Mouse (Mus musculus) limb, embryonic 11.5 days (tissue): ENCODE results near the gene Nrbf2. TPM values are rescaled to one million over a fixed set of nuclear protein-coding genes. Genes with fewer than 3 reads are reported as not detected.
A peak's percentile ranks its signal among the peaks of the same experiment; 100 is the strongest.

Experiments
- ATAC-seq: fragments of 200-750 bp; cut with Nextera tagmentation; 2 replicates; pipeline ENCODE4 v1.8.0; 2017; ENCODE audit warnings: low read depth; ENCODE audit not compliant: insufficient number of reproducible peaks, low FRiP score, low TSS enrichment
- DNase-seq: peaks from one replicate; pipeline ENCODE4 v3.0.0-alpha.2; 2015; ENCODE audit warnings: low spot score
- H3K27ac ChIP-seq: fragments of 300-500 bp; sonication (generic); replicated peaks from 2 replicates; pipeline ENCODE4 v1.5.1; 2014; ENCODE audit warnings: low read depth, mild to moderate bottlenecking, low read length
- H3K27me3 ChIP-seq: fragments of 300-500 bp; sonication (generic); 2 replicates; pipeline ENCODE4 v1.6.1; 2014; ENCODE audit warnings: mild to moderate bottlenecking, low read length, mixed read lengths; ENCODE audit not compliant: control insufficient read depth, insufficient read depth
- H3K36me3 ChIP-seq: fragments of 300-500 bp; sonication (generic); 2 replicates; pipeline ENCODE4 v1.6.1; 2014; ENCODE audit warnings: mild to moderate bottlenecking, low read length, moderate library complexity, mixed read lengths; ENCODE audit not compliant: control insufficient read depth, insufficient read depth
- H3K4me1 ChIP-seq: fragments of 300-500 bp; sonication (generic); 2 replicates; pipeline ENCODE4 v1.6.1; 2014; ENCODE audit warnings: low read length, mixed read lengths; ENCODE audit not compliant: control insufficient read depth, insufficient read depth
- H3K4me2 ChIP-seq: fragments of 300-500 bp; sonication (generic); 2 replicates; pipeline ENCODE4 v1.6.1; 2014; ENCODE audit warnings: low read depth, mild to moderate bottlenecking, moderate library complexity; ENCODE audit not compliant: severe bottlenecking
- H3K4me3 ChIP-seq: fragments of 300-500 bp; sonication (generic); 2 replicates; pipeline ENCODE4 v1.5.1; 2014; ENCODE audit warnings: low read depth, low read length
- H3K9ac ChIP-seq: fragments of 300-500 bp; sonication (generic); 2 replicates; pipeline ENCODE4 v1.6.1; 2014; ENCODE audit warnings: mild to moderate bottlenecking, low read length
- H3K9me3 ChIP-seq: fragments of 300-500 bp; sonication (generic); 2 replicates; pipeline ENCODE4 v1.6.1; 2016; ENCODE audit warnings: low read length; ENCODE audit not compliant: control insufficient read depth
- WGBS: fragments of 180-500 bp; shearing (Covaris S2); extraction: QIAGEN DNeasy Blood & Tissue Kit; methylation state at CpG from one replicate; pipeline ENCODE4 v1.1.7; 2014; 5-methylcytosine and 5-hydroxymethylcytosine counted together
- polyA plus RNA-seq: library from polyadenylated mRNA; unstranded; fragments of >200 nt; fragmentation: Nextera tagmentation; extraction: Ambion mirVana; gene quantifications from 2 replicates; pipeline ENCODE4 v1.2.1, GENCODE M21; 2014

The Nrbf2 gene
- polyA plus RNA-seq, 1 experiment from 2014 or later = 48.0 TPM

GRCm38 (mm10) chr10:67250846-67251245 is 34.3 kb downstream of the Nrbf2 start:
- Histone ChIP-seq H3K4me2 (no peak overlapping the region), H3K36me3 (peaks cover 7% of the 10 kb centered on the region; the same call in 1 of the 2 replicates), H3K4me1 (no peaks in the 10 kb centered on the region), H3K4me3 (no peak overlapping the region), H3K27me3 (no peaks in the 10 kb centered on the region), H3K9me3 (no peaks in the 10 kb centered on the region), H3K27ac (no peak overlapping the region), H3K9ac (no peak overlapping the region)
- ATAC-seq = no peak
- 96% methylated on average over 6 of the region's 6 CpGs for WGBS
- no peak for DNase-seq

DNA sequence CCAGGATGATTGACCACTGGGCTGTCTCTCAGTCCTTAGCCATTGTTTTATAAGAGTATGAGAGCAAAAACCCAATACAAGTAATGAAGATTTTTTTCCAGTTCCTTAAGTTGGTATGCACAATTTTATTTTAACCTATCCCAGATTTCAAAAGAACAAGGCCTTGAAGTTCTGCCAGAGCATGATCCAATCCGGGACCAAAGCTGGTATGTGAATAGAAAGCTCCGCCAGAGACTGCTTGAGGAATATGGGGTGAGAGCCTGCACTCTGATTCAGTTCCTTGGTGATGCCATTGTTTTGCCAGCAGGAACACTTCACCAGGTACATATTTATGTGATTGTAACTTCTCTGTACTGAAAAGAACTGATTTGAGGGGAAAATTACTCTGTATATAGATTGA is 35.6 kb downstream of the Nrbf2 start:
- DNase-seq (no peak), ATAC-seq (no peak)
- Histone ChIP-seq H3K27ac (no peak overlapping the region), H3K4me2 (no peak overlapping the region), H3K36me3 (peaks cover 7% of the 10 kb centered on the region; the same call in 1 of the 2 replicates), H3K4me3 (no peak overlapping the region), H3K27me3 (no peaks in the 10 kb centered on the region), H3K9me3 (no peaks in the 10 kb centered on the region), H3K9ac (no peak overlapping the region), H3K4me1 (no peaks in the 10 kb centered on the region)
- WGBS = 94% methylated on average over 2 of the region's 2 CpGs

- peak; percentile 64 for DNase-seq
These were observed 38.0 kb downstream of the Nrbf2 start for GRCm38 (mm10) chr10:67247145-67247544.

DNA sequence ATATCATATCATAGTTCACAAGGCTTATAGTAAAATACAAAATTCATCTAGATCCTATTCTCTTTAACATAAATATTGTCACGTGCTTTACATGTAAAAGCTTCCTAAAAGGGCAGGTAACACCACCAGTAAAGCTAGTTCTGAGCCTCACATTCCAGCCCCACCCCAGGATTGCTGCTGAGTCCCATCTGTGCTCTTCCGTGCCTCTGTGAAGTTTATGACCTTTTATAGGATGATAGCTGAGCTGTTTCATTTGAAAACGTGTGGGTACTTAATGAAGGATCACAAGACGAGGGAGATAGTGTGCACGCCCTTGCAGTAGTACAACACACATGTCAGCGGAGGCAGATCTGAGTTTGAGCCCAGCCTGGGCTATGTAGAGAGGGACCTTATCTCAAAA is 54.7 kb downstream of the Nrbf2 start:
- no peak for ATAC-seq
- Histone ChIP-seq H3K4me3 (no peak overlapping the region), H3K4me2 (no peak overlapping the region), H3K9ac (no peak overlapping the region), H3K4me1 (no peaks in the 10 kb centered on the region), H3K9me3 (no peaks in the 10 kb centered on the region), H3K36me3 (peaks cover 12% of the 10 kb centered on the region; the same call in 1 of the 2 replicates), H3K27ac (no peak overlapping the region), H3K27me3 (no peaks in the 10 kb centered on the region)
- 68% methylated on average over 6 of the region's 6 CpGs for WGBS
- DNase-seq = no peak

More at GRCm38 (mm10) chr10:67247145-67247544, 38.0 kb downstream of the Nrbf2 start:
- H3K27me3 ChIP-seq = no peaks in the 10 kb centered on the region
- no peak overlapping the region for H3K4me3 ChIP-seq
- H3K36me3 ChIP-seq = peaks cover 11% of the 10 kb centered on the region; the same call in 1 of the 2 replicates
- H3K9me3 ChIP-seq = no peaks in the 10 kb centered on the region
- WGBS = 90% methylated on average over 4 of the region's 4 CpGs
- H3K27ac ChIP-seq = no peak overlapping the region
- no peak for ATAC-seq
- H3K4me2 ChIP-seq = no peak overlapping the region
- H3K4me1 ChIP-seq = no peaks in the 10 kb centered on the region
- no peak overlapping the region for H3K9ac ChIP-seq

- Histone ChIP-seq H3K36me3 (peaks cover 6% of the 10 kb centered on the region; the same call in 1 of the 2 replicates), H3K9me3 (no peaks in the 10 kb centered on the region), H3K4me2 (no peak overlapping the region), H3K4me1 (no peaks in the 10 kb centered on the region), H3K4me3 (no peak overlapping the region), H3K27ac (no peak overlapping the region), H3K9ac (no peak overlapping the region), H3K27me3 (no peaks in the 10 kb centered on the region)
- 94% methylated on average over 14 of the region's 14 CpGs for WGBS
- no peak for ATAC-seq
- no peak for DNase-seq
These were observed 58.6 kb downstream of the Nrbf2 start for GRCm38 (mm10) chr10:67226543-67226942.

DNA sequence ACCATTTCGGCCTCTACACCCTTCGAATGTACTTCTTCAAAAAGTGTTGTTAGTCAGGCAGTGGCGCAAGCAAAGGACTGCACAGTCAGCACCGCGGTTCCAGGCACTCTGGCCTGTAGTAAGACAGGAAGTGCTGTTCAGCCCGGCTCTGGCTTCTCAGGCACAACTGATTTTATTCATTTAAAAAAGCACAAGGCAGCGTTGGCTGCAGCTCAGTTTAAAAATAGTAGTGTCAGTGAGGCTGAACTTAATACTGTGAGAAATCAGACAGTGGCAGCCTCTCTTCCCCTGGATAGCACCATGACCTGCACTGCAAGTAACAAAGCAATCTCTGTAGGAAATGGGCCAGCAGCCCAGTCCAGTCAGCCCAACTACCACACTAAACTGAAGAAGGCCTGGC is 59.0 kb downstream of the Nrbf2 start:
- no peaks in the 10 kb centered on the region for H3K9me3 ChIP-seq
- no peaks in the 10 kb centered on the region for H3K27me3 ChIP-seq
- DNase-seq (no peak), ATAC-seq (no peak)
- H3K4me2 ChIP-seq = no peak overlapping the region
- H3K27ac ChIP-seq = no peak overlapping the region
- H3K4me3 ChIP-seq = no peak overlapping the region
- peaks cover 6% of the 10 kb centered on the region; the same call in 1 of the 2 replicates for H3K36me3 ChIP-seq
- no peaks in the 10 kb centered on the region for H3K4me1 ChIP-seq
- H3K9ac ChIP-seq = no peak overlapping the region
- 93% methylated on average over 7 of the region's 7 CpGs for WGBS

DNA sequence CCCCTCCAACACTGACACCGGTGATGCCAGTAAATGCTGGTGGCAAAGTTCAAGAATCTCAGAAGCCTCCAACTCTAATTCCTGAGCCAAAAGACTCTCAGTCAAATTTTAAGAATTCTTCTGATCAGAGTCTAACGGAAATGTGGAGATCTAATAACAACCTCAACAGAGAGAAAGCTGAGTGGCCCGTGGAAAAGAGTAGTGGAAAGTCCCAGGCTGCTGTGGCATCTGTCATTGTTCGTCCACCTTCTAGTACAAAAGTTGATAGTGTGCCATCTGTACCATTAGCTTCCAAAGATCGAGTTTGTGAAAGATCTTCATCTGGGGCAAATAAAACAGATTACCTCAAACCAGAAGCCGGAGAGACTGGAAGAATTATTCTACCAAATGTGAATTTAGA is 59.6 kb downstream of the Nrbf2 start:
- no peaks in the 10 kb centered on the region for H3K4me1 ChIP-seq
- H3K4me2 ChIP-seq = no peak overlapping the region
- DNase-seq (no peak), ATAC-seq (no peak)
- H3K27ac ChIP-seq = no peak overlapping the region
- H3K9me3 ChIP-seq = no peaks in the 10 kb centered on the region
- H3K4me3 ChIP-seq = no peak overlapping the region
- H3K36me3 ChIP-seq = peaks cover 2% of the 10 kb centered on the region; the same call in 1 of the 2 replicates
- no peaks in the 10 kb centered on the region for H3K27me3 ChIP-seq
- 92% methylated on average over 6 of the region's 6 CpGs for WGBS
- H3K9ac ChIP-seq = no peak overlapping the region

- Histone ChIP-seq H3K4me3 (no peak overlapping the region), H3K27me3 (no peaks in the 10 kb centered on the region), H3K4me1 (no peaks in the 10 kb centered on the region), H3K9ac (no peak overlapping the region), H3K27ac (no peak overlapping the region), H3K9me3 (no peaks in the 10 kb centered on the region), H3K36me3 (peaks cover 4% of the 10 kb centered on the region; the same call in 1 of the 2 replicates), H3K4me2 (no peak overlapping the region)
- WGBS = 78% methylated on average over 3 of the region's 4 CpGs
- DNase-seq (no peak), ATAC-seq (no peak)
These were observed 61.2 kb downstream of the Nrbf2 start for GRCm38 (mm10) chr10:67223942-67224341.

GRCm38 (mm10) chr10:67221284-67221683 is 63.8 kb downstream of the Nrbf2 start:
- H3K4me3 ChIP-seq = no peak overlapping the region
- H3K27ac ChIP-seq = no peak overlapping the region
- DNase-seq = no peak
- H3K36me3 ChIP-seq = peaks cover 7% of the 10 kb centered on the region; the same call in 1 of the 2 replicates
- no peaks in the 10 kb centered on the region for H3K4me1 ChIP-seq
- no peak overlapping the region for H3K4me2 ChIP-seq
- ATAC-seq = no peak
- H3K27me3 ChIP-seq = no peaks in the 10 kb centered on the region
- WGBS = 61% methylated on average over 5 of the region's 5 CpGs
- H3K9me3 ChIP-seq = no peaks in the 10 kb centered on the region
- H3K9ac ChIP-seq = no peak overlapping the region
